Mouse (Mus musculus) frontal cortex, adult 2 months (tissue): ENCODE data around the gene Nudt22. TPM values are rescaled to one million over a fixed set of nuclear protein-coding genes. Genes with fewer than 3 reads are reported as not detected.

Experiments used
- DNase-seq, 2 experiments: peaks; one replicate each; pipeline ENCODE4 v3.0.0; 2022; ENCODE audit warnings: low spot score in 1 of 2; ENCODE audit errors: extremely low spot score in 1 of 2
- polyA plus RNA-seq: library from polyadenylated mRNA; depleted of rRNA; stranded (reverse); fragments of >200 nt; gene quantifications from 2 replicates; pipeline ENCODE4 v1.2.3, GENCODE M21; 2012; rRNA removed

The Nudt22 gene
- polyA plus RNA-seq, 1 experiment = 12.5 TPM

DNA sequence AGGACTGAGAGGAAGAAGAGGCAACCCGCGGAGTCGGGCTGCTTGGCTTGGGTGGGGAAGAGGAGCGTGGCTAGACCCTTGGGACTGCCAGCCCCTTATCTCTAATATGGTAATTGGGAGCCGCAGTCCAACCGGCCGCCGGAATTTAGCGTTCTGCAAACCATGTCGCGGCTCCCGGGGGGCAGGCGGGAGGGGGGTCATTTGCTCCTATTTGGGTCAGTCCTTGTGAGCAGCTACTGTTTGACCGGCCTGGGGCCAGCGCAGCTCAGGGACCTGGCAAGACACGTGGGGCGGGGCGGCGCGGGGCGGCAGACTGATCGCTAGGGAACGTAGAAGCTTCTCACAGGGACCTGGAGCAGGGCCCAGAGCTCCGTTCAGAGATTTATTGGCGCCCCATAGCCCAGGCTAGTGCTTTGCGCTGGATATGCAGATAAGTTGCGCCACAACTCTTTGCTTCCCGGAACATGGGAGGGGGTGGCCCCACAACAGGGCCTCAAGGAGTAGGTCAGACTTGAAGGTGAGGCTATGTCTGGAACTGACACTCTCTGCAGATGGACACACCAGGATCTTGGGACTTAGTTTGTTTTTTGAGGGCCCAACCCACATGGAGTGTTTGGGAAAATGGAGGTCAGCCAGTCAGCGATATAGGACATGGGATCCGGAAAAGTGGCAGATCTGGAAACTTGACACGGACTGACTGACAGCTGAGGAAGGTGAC, 43.8 kb downstream of the Nudt22 start:
- DNase-seq = peak in 1 of 2 experiments; percentile 70

DNA sequence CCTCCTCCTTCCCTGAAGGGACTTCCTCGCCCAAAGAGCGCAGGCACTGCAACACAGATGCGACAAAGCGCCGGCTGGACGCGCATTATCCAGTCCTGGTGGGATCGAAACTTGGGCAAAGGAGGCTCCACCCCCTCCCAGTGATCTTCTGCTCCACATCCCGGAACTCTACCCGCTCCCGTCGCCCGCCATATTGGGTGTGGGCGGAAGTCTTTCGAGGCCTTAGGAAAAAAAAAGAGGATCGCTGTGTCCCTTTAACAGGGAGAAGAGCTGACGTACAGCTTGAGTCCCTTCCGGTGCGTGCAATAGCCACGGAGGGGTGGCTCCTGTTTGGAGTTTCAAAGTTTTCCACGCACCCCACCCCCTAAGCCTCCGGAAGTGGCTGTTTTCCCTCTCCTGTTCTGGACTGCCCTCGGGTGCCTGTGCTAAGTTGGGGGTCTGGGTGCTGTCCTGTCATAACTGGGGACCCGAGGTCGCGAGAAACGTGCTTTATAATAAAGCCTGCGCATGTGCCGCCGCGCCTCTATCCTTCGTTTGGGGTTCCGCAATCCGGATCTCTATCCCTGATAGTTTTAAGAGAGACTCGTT, 44.4 kb downstream of the Nudt22 start:
- DNase-seq = peak; percentile 93 to 97

- DNase-seq = peak in 1 of 2 experiments; percentile 74
Measured at GRCm38 (mm10) chr19:6950613-6951153, 45.2 kb downstream of the Nudt22 start.

GRCm38 (mm10) chr19:6949951-6950350, 46.0 kb downstream of the Nudt22 start:
- no peak for DNase-seq

DNA sequence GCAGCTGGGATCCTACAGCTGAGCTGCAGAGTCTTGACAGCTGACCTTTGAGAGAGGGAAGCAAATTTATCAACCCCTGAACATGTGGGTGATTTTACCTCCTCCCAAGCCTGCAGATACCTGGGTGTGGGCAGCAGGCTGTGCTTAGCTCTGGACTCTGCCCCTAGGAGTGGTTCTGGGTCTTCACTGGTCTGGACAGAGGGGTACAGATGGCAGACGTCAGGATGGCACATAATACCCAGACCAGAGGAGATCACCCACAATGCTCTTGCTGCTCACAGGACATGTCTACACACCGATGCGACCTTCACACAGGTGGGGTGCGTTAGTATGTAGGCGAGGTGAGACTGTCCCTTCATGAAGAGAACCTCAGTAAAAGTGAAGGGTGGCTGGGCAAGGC, 46.4 kb downstream of the Nudt22 start:
- DNase-seq = no peak

- DNase-seq = no peak
Measured at GRCm38 (mm10) chr19:6948186-6948585, 47.7 kb downstream of the Nudt22 start.

DNA sequence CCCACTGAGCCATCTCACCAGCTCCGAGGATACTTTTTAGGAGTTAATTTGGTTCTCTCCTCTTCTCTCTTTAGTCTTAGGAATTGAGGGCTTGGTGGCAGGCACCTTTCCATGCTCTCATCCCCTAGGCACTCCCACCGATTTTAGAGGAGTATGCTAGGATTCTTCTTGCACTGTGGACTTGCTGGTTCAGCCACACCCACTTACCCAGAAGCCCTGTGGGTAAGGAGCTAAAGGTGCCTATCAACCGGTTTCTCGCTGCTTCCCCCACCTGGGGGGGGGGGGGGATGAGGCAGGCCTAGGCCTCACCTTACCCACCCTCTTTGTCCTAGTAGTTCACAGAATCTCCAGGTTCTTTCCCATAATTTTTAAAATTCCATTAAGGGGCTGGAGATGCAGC, 48.2 kb downstream of the Nudt22 start:
- no peak for DNase-seq

GRCm38 (mm10) chr19:6943709-6944108, 52.2 kb downstream of the Nudt22 start:
- no peak for DNase-seq

Other genes with a start within 250 kb of the Nudt22 start
- gene Rps6ka4, start 155.5 kb downstream of the Nudt22 start, polyA plus RNA-seq = 34.1 and 36.9 TPM in 2 replicates
- 2.5 and 3.8 TPM in 2 replicates for gene Ccdc88b, start 137.9 kb downstream of the Nudt22 start, polyA plus RNA-seq
- gene Trmt112, start 86.4 kb downstream of the Nudt22 start, polyA plus RNA-seq = 89.9 and 99.5 TPM in 2 replicates
- gene Prdx5, start 86.0 kb downstream of the Nudt22 start, polyA plus RNA-seq = 322 and 340 TPM in 2 replicates
- 67.7 and 70.5 TPM in 2 replicates for gene Esrra, start 74.3 kb downstream of the Nudt22 start, polyA plus RNA-seq
- gene Catsperz, start 70.7 kb downstream of the Nudt22 start, polyA plus RNA-seq = 11.9 and 16.0 TPM in 2 replicates
- 22.3 and 30.5 TPM in 2 replicates for gene Kcnk4, start 61.6 kb downstream of the Nudt22 start, polyA plus RNA-seq
- 55.1 and 65.8 TPM in 2 replicates for gene Bad, start 54.3 kb downstream of the Nudt22 start, polyA plus RNA-seq
- 105 TPM in 2 replicates for gene Gpr137, start 53.6 kb downstream of the Nudt22 start, polyA plus RNA-seq
- gene Ppp1r14b, start 21.1 kb downstream of the Nudt22 start, polyA plus RNA-seq = 56.4 and 59.8 TPM in 2 replicates
- 19.6 and 21.8 TPM in 2 replicates for gene Plcb3, start 19.6 kb downstream of the Nudt22 start, polyA plus RNA-seq
- gene Fkbp2, start 15.6 kb downstream of the Nudt22 start, polyA plus RNA-seq = 207 and 212 TPM in 2 replicates
- 102 and 108 TPM in 2 replicates for gene Vegfb, start 8.5 kb downstream of the Nudt22 start, polyA plus RNA-seq
- 36.7 and 39.6 TPM in 2 replicates for gene Dnajc4, start 3.5 kb downstream of the Nudt22 start, polyA plus RNA-seq
- 24.7 and 25.4 TPM in 2 replicates for gene Trpt1, start within 50 bp of the Nudt22 start, polyA plus RNA-seq
- gene Fermt3, start 23.4 kb upstream of the Nudt22 start, polyA plus RNA-seq = 5.1 and 5.5 TPM in 2 replicates
- 141 and 148 TPM in 2 replicates for gene Stip1, start 43.9 kb upstream of the Nudt22 start, polyA plus RNA-seq
- gene Macrod1, start 60.7 kb upstream of the Nudt22 start, polyA plus RNA-seq = 22.3 and 27.2 TPM in 2 replicates
- gene Flrt1, start 109.6 kb upstream of the Nudt22 start, polyA plus RNA-seq = 8.1 TPM in 2 replicates
- gene Otub1, start 210.2 kb upstream of the Nudt22 start, polyA plus RNA-seq = 253 and 260 TPM in 2 replicates
- gene Cox8a, start 221.5 kb upstream of the Nudt22 start, polyA plus RNA-seq = 1,156 and 1,379 TPM in 2 replicates
- gene Naa40, start 245.1 kb upstream of the Nudt22 start, polyA plus RNA-seq = 73.6 and 74.1 TPM in 2 replicates